Mouse (Mus musculus): ENCODE data around the gene Manbal. TPM values are rescaled to one million over a fixed set of nuclear protein-coding genes. Genes with fewer than 3 reads are reported as not detected.

Gene Manbal
- total and polyA plus RNA-seq, 3 experiments: 19.6 to 55.2 (median 20.6) TPM

DNA sequence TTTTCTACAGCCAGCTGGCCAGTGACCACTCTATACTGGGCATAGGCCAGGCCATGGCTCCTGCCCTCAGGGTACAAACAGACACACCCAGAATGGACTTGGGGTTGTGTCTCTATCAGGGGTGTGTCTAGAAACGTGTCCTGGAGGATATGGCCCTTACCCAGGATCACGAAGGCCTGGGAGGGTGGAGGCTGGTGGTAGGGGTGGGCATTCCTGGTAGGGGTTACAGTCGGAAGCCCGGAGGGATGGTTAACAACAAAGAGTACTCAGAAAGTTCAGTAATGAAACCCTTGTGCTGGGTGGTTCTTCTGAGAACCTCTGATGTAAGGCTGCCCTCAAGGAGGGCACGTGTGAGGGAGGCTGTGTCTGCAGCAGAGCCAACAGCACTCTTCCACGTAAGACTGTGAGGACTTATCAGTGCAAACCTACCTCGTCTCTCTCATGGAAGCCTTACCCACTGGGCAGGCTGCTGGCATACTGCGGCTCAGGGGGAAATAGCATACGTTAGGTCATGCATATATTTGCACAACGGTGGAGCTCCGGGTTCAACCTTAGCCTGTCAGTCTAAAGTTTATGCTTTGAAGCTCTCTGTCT is 54.8 kb downstream of the Manbal start:
- no peak for DNase-seq (ENCODE audit: low spot score)
- TF ChIP-seq POLR2AphosphoS5 (IDR thresholded peaks at IDR 0.05; ENCODE audit: insufficient replicate concordance, low read depth, low read length): no peak
- no peak for TF ChIP-seq GATA1 (IDR thresholded peaks at IDR 0.05; ENCODE audit: borderline replicate concordance, low read length)
- TF ChIP-seq TAL1 (conservative IDR thresholded peaks at IDR 0.05; ENCODE audit: low read depth, low read length): no peak
- no peak for TF ChIP-seq CTCF (IDR thresholded peaks at IDR 0.05; ENCODE audit: low read depth, low read length)
- no peak for TF ChIP-seq GATA2 (IDR thresholded peaks at IDR 0.05; ENCODE audit: borderline replicate concordance, low read depth, low read length)
- H3K27me3 ChIP-seq (ENCODE audit: insufficient read depth, low read length): peaks cover 25% of the 10 kb centered on the region
- no peaks in the 10 kb centered on the region for H3K36me3 ChIP-seq (replicated peaks)
- H3K4me1 ChIP-seq (ENCODE audit: insufficient read depth, low read depth, low read length): no peaks in the 10 kb centered on the region
- no peak for ATAC-seq (ENCODE audit: extremely low read depth, insufficient number of reproducible peaks, low FRiP score, poor library complexity, severe bottlenecking)
- H3K9me3 ChIP-seq (replicated peaks): peaks cover 3% of the 10 kb centered on the region; the same call in 1 of the 2 replicates
- no peak overlapping the region for H3K4me3 ChIP-seq (ENCODE audit: low read depth, low read length)

DNA sequence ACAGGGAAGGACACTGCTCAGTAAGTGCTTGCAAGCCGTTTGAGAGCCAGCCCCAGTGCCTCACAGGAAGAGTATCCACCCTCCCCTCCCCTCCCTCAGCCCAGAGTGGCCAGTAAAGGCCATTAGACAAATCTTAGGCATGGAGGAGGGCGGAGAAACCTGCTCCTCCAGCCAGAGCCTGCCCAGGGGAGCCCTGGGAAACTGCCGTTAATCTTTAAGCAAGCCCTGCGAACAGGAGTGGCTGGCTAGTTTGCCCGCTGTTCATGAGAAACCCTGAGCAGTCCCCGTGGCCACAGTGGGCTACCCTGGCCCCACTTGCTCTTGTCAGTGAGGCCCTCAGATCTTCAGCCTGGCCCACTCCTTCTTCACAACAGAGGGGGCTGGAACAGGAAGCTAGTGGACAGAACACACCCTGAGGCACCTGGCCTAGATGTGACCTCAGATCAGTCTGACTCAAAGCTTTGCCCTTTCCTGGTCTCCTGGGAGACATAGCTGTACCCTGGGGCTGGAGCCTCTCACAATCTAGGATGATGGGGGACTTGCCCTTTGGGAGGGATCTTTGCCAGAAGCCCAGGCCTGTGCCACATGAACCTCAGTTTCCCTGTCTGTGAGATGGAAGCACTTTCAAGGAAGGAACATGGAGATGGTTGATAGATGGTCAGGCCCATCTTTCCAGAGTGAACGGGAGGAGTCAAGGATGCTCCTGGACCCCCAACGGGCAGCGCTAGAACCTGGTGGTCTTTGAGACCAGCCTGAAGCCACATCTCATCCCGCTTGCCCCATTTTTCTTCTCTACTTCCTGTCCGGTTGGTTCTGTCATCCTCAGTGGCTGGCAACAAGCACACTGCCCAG is 55.7 kb downstream of the Manbal start:
- DNase-seq (ENCODE audit: low spot score): no peak
- Histone ChIP-seq H3K9me3 (replicated peaks) (peaks cover 3% of the 10 kb centered on the region; the same call in 1 of the 2 replicates), H3K36me3 (replicated peaks) (no peaks in the 10 kb centered on the region), H3K4me3 (ENCODE audit: low read depth, low read length) (no peak overlapping the region), H3K4me1 (ENCODE audit: insufficient read depth, low read depth, low read length) (no peaks in the 10 kb centered on the region), H3K27me3 (ENCODE audit: insufficient read depth, low read length) (peaks cover 24% of the 10 kb centered on the region)
- ATAC-seq (ENCODE audit: extremely low read depth, insufficient number of reproducible peaks, low FRiP score, poor library complexity, severe bottlenecking): no peak
- no peak for TF ChIP-seq GATA1 (IDR thresholded peaks at IDR 0.05; ENCODE audit: borderline replicate concordance, low read length)
- TF ChIP-seq TAL1 (conservative IDR thresholded peaks at IDR 0.05; ENCODE audit: low read depth, low read length): no peak
- TF ChIP-seq POLR2AphosphoS5 (IDR thresholded peaks at IDR 0.05; ENCODE audit: insufficient replicate concordance, low read depth, low read length): no peak
- TF ChIP-seq CTCF (IDR thresholded peaks at IDR 0.05; ENCODE audit: low read depth, low read length): no peak
- TF ChIP-seq GATA2 (IDR thresholded peaks at IDR 0.05; ENCODE audit: borderline replicate concordance, low read depth, low read length): no peak

DNA sequence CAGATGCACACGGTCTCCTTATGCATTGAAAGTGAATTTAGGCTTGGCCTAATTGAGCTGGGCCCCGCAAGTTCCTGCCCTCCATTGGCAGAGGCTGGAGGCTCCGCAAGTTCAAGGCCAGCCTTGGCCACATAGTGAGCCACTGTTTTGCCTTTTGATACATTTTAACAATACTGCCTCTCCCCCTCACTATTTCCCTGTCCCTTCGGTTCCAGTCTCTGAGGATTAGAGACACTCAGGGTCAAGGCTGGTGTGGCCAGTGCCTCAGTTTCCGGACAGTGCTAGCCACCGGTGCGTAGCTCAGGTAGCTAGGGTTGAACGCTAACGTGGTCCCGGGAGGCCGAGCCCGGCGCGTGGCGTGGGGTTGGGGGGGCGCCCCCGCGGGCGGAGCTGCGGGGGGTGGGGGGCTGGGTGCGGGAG is 56.3 kb downstream of the Manbal start:
- Histone ChIP-seq H3K4me1 (ENCODE audit: insufficient read depth, low read depth, low read length) (no peaks in the 10 kb centered on the region), H3K9me3 (replicated peaks) (peaks cover 3% of the 10 kb centered on the region; the same call in 1 of the 2 replicates), H3K36me3 (replicated peaks) (no peaks in the 10 kb centered on the region), H3K4me3 (ENCODE audit: low read depth, low read length) (no peak overlapping the region), H3K27me3 (ENCODE audit: insufficient read depth, low read length) (peaks cover 21% of the 10 kb centered on the region; the same call in 1 of the 2 replicates)
- DNase-seq (ENCODE audit: low spot score) (no peak), ATAC-seq (ENCODE audit: extremely low read depth, insufficient number of reproducible peaks, low FRiP score, poor library complexity, severe bottlenecking) (no peak)
- TF ChIP-seq CTCF (IDR thresholded peaks at IDR 0.05; ENCODE audit: low read depth, low read length): no peak
- TF ChIP-seq TAL1 (conservative IDR thresholded peaks at IDR 0.05; ENCODE audit: low read depth, low read length): no peak
- TF ChIP-seq GATA2 (IDR thresholded peaks at IDR 0.05; ENCODE audit: borderline replicate concordance, low read depth, low read length): no peak
- TF ChIP-seq GATA1 (IDR thresholded peaks at IDR 0.05; ENCODE audit: borderline replicate concordance, low read length): no peak
- no peak for TF ChIP-seq POLR2AphosphoS5 (IDR thresholded peaks at IDR 0.05; ENCODE audit: insufficient replicate concordance, low read depth, low read length)

GRCm38 (mm10) chr2:157424126-157424903 is 56.9 kb downstream of the Manbal start:
- H3K36me3 ChIP-seq (replicated peaks): no peaks in the 10 kb centered on the region
- peaks cover 3% of the 10 kb centered on the region; the same call in 1 of the 2 replicates for H3K9me3 ChIP-seq (replicated peaks)
- no peaks in the 10 kb centered on the region for H3K4me1 ChIP-seq (ENCODE audit: insufficient read depth, low read depth, low read length)
- H3K27me3 ChIP-seq (ENCODE audit: insufficient read depth, low read length): peaks cover 22% of the 10 kb centered on the region; the same call in 1 of the 2 replicates
- H3K4me3 ChIP-seq (ENCODE audit: low read depth, low read length): no peak overlapping the region
- no peak for ATAC-seq (ENCODE audit: extremely low read depth, insufficient number of reproducible peaks, low FRiP score, poor library complexity, severe bottlenecking)
- DNase-seq (ENCODE audit: low spot score): no peak
- TF ChIP-seq GATA1 (IDR thresholded peaks at IDR 0.05; ENCODE audit: borderline replicate concordance, low read length) (no peak), GATA2 (IDR thresholded peaks at IDR 0.05; ENCODE audit: borderline replicate concordance, low read depth, low read length) (no peak), TAL1 (conservative IDR thresholded peaks at IDR 0.05; ENCODE audit: low read depth, low read length) (no peak), CTCF (IDR thresholded peaks at IDR 0.05; ENCODE audit: low read depth, low read length) (no peak), POLR2AphosphoS5 (IDR thresholded peaks at IDR 0.05; ENCODE audit: insufficient replicate concordance, low read depth, low read length) (no peak)

- Histone ChIP-seq H3K9me3 (replicated peaks) (peaks cover 3% of the 10 kb centered on the region; the same call in 1 of the 2 replicates), H3K4me3 (ENCODE audit: low read depth, low read length) (no peak overlapping the region), H3K4me1 (ENCODE audit: insufficient read depth, low read depth, low read length) (no peaks in the 10 kb centered on the region), H3K36me3 (replicated peaks) (no peaks in the 10 kb centered on the region), H3K27me3 (ENCODE audit: insufficient read depth, low read length) (peaks cover 18% of the 10 kb centered on the region; the same call in 1 of the 2 replicates)
- TF ChIP-seq CTCF (IDR thresholded peaks at IDR 0.05; ENCODE audit: low read depth, low read length) (no peak), POLR2AphosphoS5 (IDR thresholded peaks at IDR 0.05; ENCODE audit: insufficient replicate concordance, low read depth, low read length) (no peak), GATA1 (IDR thresholded peaks at IDR 0.05; ENCODE audit: borderline replicate concordance, low read length) (no peak), GATA2 (IDR thresholded peaks at IDR 0.05; ENCODE audit: borderline replicate concordance, low read depth, low read length) (no peak), TAL1 (conservative IDR thresholded peaks at IDR 0.05; ENCODE audit: low read depth, low read length) (no peak)
- ATAC-seq (ENCODE audit: extremely low read depth, insufficient number of reproducible peaks, low FRiP score, poor library complexity, severe bottlenecking) (no peak), DNase-seq (ENCODE audit: low spot score) (no peak)
These were observed 57.7 kb downstream of the Manbal start for GRCm38 (mm10) chr2:157424904-157425642.

All from G1E (cell line).